ENCODE assay signal across 25 mouse cellular contexts in genomic region chr1:105922586-105922985, GRCm38 (mm10).
"Had no signal": no experiment of that assay in that cellular context is flagged by ENCODE, and none has a peak within 500 bp of the region (broad histone marks: within the 10 kb centered on the region; RNA-seq: fewer than 3 reads in every experiment).

No protein-coding gene starts in this region.

- H3K36me3 ChIP-seq: heart, embryonic 10.5 days; heart, embryonic 12.5 days; hindbrain, embryonic 10.5 days; hindbrain, embryonic 12.5 days; intestine, embryonic 15.5 days; kidney, embryonic 15.5 days; limb, embryonic 13.5 days; limb, embryonic 15.5 days; liver, embryonic 12.5 days had no signal

- ATAC-seq: hindbrain, embryonic 16.5 days; inflammation-experienced regulatory T-cells, adult 6 months; intestine, embryonic 15.5 days; liver, embryonic 12.5 days had no signal

- H3K9me3 ChIP-seq: heart, embryonic 10.5 days; heart, embryonic 12.5 days; hindbrain, embryonic 10.5 days; hindbrain, embryonic 12.5 days; intestine, embryonic 15.5 days; kidney, embryonic 15.5 days; limb, embryonic 13.5 days; limb, embryonic 15.5 days; liver, embryonic 12.5 days had no signal

- H3K4me2 ChIP-seq: heart, embryonic 12.5 days; hindbrain, embryonic 12.5 days; hindbrain, embryonic 14.5 days; intestine, embryonic 15.5 days; kidney, embryonic 15.5 days; limb, embryonic 13.5 days; limb, embryonic 15.5 days; liver, embryonic 12.5 days had no signal

- H3K4me3 ChIP-seq: gastrocnemius, adult 2 months; heart, embryonic 10.5 days; heart, embryonic 12.5 days; hindbrain, embryonic 10.5 days; hindbrain, embryonic 12.5 days; intestine, embryonic 15.5 days; kidney, embryonic 15.5 days; limb, embryonic 13.5 days; limb, embryonic 15.5 days; liver, embryonic 12.5 days had no signal

- H3K4me1 ChIP-seq: heart, embryonic 10.5 days; hindbrain, embryonic 10.5 days; hindbrain, embryonic 12.5 days; intestine, embryonic 15.5 days; kidney, embryonic 15.5 days; limb, embryonic 13.5 days; limb, embryonic 15.5 days had no signal

- H3K9ac ChIP-seq: heart, embryonic 12.5 days; hindbrain, embryonic 12.5 days; hindbrain, embryonic 14.5 days; intestine, embryonic 15.5 days; kidney, embryonic 15.5 days; limb, embryonic 13.5 days; limb, embryonic 15.5 days; liver, embryonic 12.5 days had no signal

- DNase-seq: gastrocnemius, adult 2 months; gastrocnemius, postnatal 10 days; gastrocnemius, postnatal 25 days; heart, adult 18-20 months; heart, postnatal 4 days; kidney, adult 2 months; kidney, adult 9 months; kidney, postnatal 14 days; kidney, postnatal 36 days; layer of hippocampus, adult 9-11 months; layer of hippocampus, postnatal 36 days; left cerebral cortex, postnatal 4 days had no signal

- H3K27me3 ChIP-seq: heart, embryonic 12.5 days; hindbrain, embryonic 12.5 days; intestine, embryonic 15.5 days; kidney, embryonic 15.5 days; limb, embryonic 13.5 days; limb, embryonic 15.5 days; liver, embryonic 12.5 days had no signal

- H3K27ac ChIP-seq: gastrocnemius, adult 2 months; heart, embryonic 10.5 days; hindbrain, embryonic 10.5 days; hindbrain, embryonic 12.5 days; hindbrain, embryonic 14.5 days; intestine, embryonic 15.5 days; kidney, embryonic 15.5 days; kidney, postnatal 0 days; limb, embryonic 13.5 days; limb, embryonic 15.5 days; liver, embryonic 12.5 days had no signal
